Mouse (Mus musculus) embryonic fibroblast, embryonic 13.5 days (primary cell): ENCODE data around the gene Nprl2. TPM values are rescaled to one million over a fixed set of nuclear protein-coding genes. Genes with fewer than 3 reads are reported as not detected.

ENCODE experiments used
- H3K27ac ChIP-seq: 2 replicates; pipeline ENCODE4 v1.5.1; 2012; ENCODE audit warnings: low read length, control low read depth, inconsistent platforms; ENCODE audit not compliant: insufficient read depth
- H3K4me1 ChIP-seq: 2 replicates; pipeline ENCODE4 v1.6.1; 2011; ENCODE audit warnings: low read length; ENCODE audit not compliant: control insufficient read depth, insufficient read depth
- H3K4me3 ChIP-seq: 2 replicates; pipeline ENCODE4 v1.5.1; 2011; ENCODE audit warnings: mild to moderate bottlenecking, control low read depth, low read length; ENCODE audit not compliant: insufficient read depth
- CTCF ChIP-seq: IDR thresholded peaks from 2 replicates; pipeline ENCODE4 v1.5.1; 2011; ENCODE audit warnings: mild to moderate bottlenecking, control low read depth, low read length, moderate library complexity, borderline replicate concordance; ENCODE audit not compliant: insufficient read depth
- POLR2A ChIP-seq: IDR thresholded peaks from 2 replicates; pipeline ENCODE4 v1.6.1; 2011; ENCODE audit warnings: low read depth, mild to moderate bottlenecking, control low read depth, low read length, moderate library complexity
- polyA plus RNA-seq: library from polyadenylated mRNA; stranded (reverse); fragments of >200 nt; gene quantifications from 2 replicates; pipeline ENCODE4 v1.2.4, GENCODE M21; 2011; ENCODE audit warnings: low read depth; ENCODE audit not compliant: missing spikeins, insufficient read length

The Nprl2 gene
- polyA plus RNA-seq, 1 experiment: 18.9 TPM

GRCm38 (mm10) chr9:107566041-107566709 is 24.1 kb downstream of the Nprl2 start:
- TF ChIP-seq CTCF (peak; percentile 83; the same call in 1 of the 2 replicates), POLR2A (no peak)
- peaks cover 4% of the 10 kb centered on the region; the same call in 1 of the 2 replicates for H3K4me1 ChIP-seq
- H3K4me3 ChIP-seq: no peak overlapping the region

GRCm38 (mm10) chr9:107566855-107567254 is 24.8 kb downstream of the Nprl2 start:
- no peak for TF ChIP-seq CTCF
- TF ChIP-seq POLR2A: no peak
- Histone ChIP-seq H3K4me3 (no peak overlapping the region), H3K4me1 (peaks cover 4% of the 10 kb centered on the region; the same call in 1 of the 2 replicates), H3K27ac (no peak overlapping the region)

More at GRCm38 (mm10) chr9:107566041-107566709, 24.1 kb downstream of the Nprl2 start:
- no peak overlapping the region for H3K27ac ChIP-seq

GRCm38 (mm10) chr9:107567702-107568319 is 25.8 kb downstream of the Nprl2 start, which contains the start of gene Hyal2:
Gene Hyal2 (plus strand): TSS chr9:107567945.
- H3K27ac ChIP-seq: peak within 1 kb of the TSS; percentile 31; the same call in 1 of the 2 replicates
- peak within 1 kb of the TSS; percentile 81 for H3K4me3 ChIP-seq
- peaks cover 4% of the 10 kb centered on the region; the same call in 1 of the 2 replicates for H3K4me1 ChIP-seq
- TF ChIP-seq POLR2A (no peak), CTCF (no peak)

- H3K4me1 ChIP-seq: peaks cover 4% of the 10 kb centered on the region; the same call in 1 of the 2 replicates
- peak overlapping the region; percentile 31; the same call in 1 of the 2 replicates for H3K27ac ChIP-seq
- TF ChIP-seq CTCF: no peak
- TF ChIP-seq POLR2A: peak; percentile 68
- H3K4me3 ChIP-seq: peak overlapping the region; percentile 81
These were observed 26.6 kb downstream of the Nprl2 start for GRCm38 (mm10) chr9:107568331-107569261.

- no peaks in the 10 kb centered on the region for H3K4me1 ChIP-seq
These were observed 27.2 kb downstream of the Nprl2 start for GRCm38 (mm10) chr9:107569270-107569669.

GRCm38 (mm10) chr9:107570016-107570415 is 28.0 kb downstream of the Nprl2 start:
- peak overlapping the region; percentile 81 for H3K4me3 ChIP-seq
- H3K27ac ChIP-seq: no peak overlapping the region
- TF ChIP-seq POLR2A (no peak), CTCF (no peak)
- no peaks in the 10 kb centered on the region for H3K4me1 ChIP-seq

More at GRCm38 (mm10) chr9:107569270-107569669, 27.2 kb downstream of the Nprl2 start:
- Histone ChIP-seq H3K27ac (peak overlapping the region; percentile 12; the same call in 1 of the 2 replicates), H3K4me3 (peak overlapping the region; percentile 81)
- TF ChIP-seq CTCF: no peak
- TF ChIP-seq POLR2A: no peak

GRCm38 (mm10) chr9:107570845-107571244 is 28.8 kb downstream of the Nprl2 start:
- Histone ChIP-seq H3K4me3 (no peak overlapping the region), H3K27ac (no peak overlapping the region), H3K4me1 (no peaks in the 10 kb centered on the region)
- TF ChIP-seq POLR2A (no peak), CTCF (no peak)

GRCm38 (mm10) chr9:107571534-107572326 is 29.7 kb downstream of the Nprl2 start:
- Histone ChIP-seq H3K4me1 (no peaks in the 10 kb centered on the region), H3K4me3 (no peak overlapping the region)
- no peak for TF ChIP-seq POLR2A
- TF ChIP-seq CTCF: no peak

More at GRCm38 (mm10) chr9:107571534-107572326, 29.7 kb downstream of the Nprl2 start:
- no peak overlapping the region for H3K27ac ChIP-seq
